Mouse (Mus musculus) kidney, embryonic 16.5 days (tissue): ENCODE data around the gene Gkap1. TPM values are rescaled to one million over a fixed set of nuclear protein-coding genes. Genes with fewer than 3 reads are reported as not detected.
A peak's percentile ranks its signal among the peaks of the same experiment; 100 is the strongest.

ENCODE experiments used
- ATAC-seq: fragments of 200-750 bp; cut with Nextera tagmentation; 2 replicates; pipeline ENCODE4 v1.8.0; 2017; ENCODE audit warnings: moderate TSS enrichment; ENCODE audit not compliant: low FRiP score, low TSS enrichment
- H3K27ac ChIP-seq: fragments of 300-500 bp; sonication (generic); 2 replicates; pipeline ENCODE4 v1.5.1; 2014; ENCODE audit warnings: low read length
- H3K27me3 ChIP-seq: fragments of 300-500 bp; sonication (generic); 2 replicates; pipeline ENCODE4 v1.6.1; 2014; ENCODE audit warnings: low read length, control low read depth, mixed read lengths; ENCODE audit not compliant: insufficient read depth
- H3K36me3 ChIP-seq: fragments of 300-500 bp; sonication (generic); 2 replicates; pipeline ENCODE4 v1.6.1; 2014; ENCODE audit warnings: low read length, control low read depth, mixed read lengths; ENCODE audit not compliant: insufficient read depth
- H3K4me1 ChIP-seq: fragments of 300-500 bp; sonication (generic); 2 replicates; pipeline ENCODE4 v1.6.1; 2014; ENCODE audit warnings: low read length, control low read depth, mixed read lengths; ENCODE audit not compliant: insufficient read depth
- H3K4me2 ChIP-seq: fragments of 300-500 bp; sonication (generic); replicated peaks from 2 replicates; pipeline ENCODE4 v1.6.1; 2014; ENCODE audit warnings: low read depth, low read length
- H3K4me3 ChIP-seq: fragments of 300-500 bp; sonication (generic); 2 replicates; pipeline ENCODE4 v1.5.1; 2014; ENCODE audit warnings: mild to moderate bottlenecking, low read length
- H3K9ac ChIP-seq: fragments of 300-500 bp; sonication (generic); replicated peaks from 2 replicates; pipeline ENCODE4 v1.6.1; 2014; ENCODE audit warnings: low read length
- H3K9me3 ChIP-seq: fragments of 300-500 bp; sonication (generic); 2 replicates; pipeline ENCODE4 v1.6.1; 2016; ENCODE audit warnings: low read length, control low read depth
- WGBS: fragments of 180-500 bp; shearing (Covaris S2); extraction: QIAGEN DNeasy Blood & Tissue Kit; methylation state at CpG from one replicate; pipeline ENCODE4 v1.1.7; 2014; 5-methylcytosine and 5-hydroxymethylcytosine counted together
- polyA plus RNA-seq: library from polyadenylated mRNA; unstranded; fragments of >200 nt; fragmentation: Nextera tagmentation; extraction: Ambion mirVana; gene quantifications from 2 replicates; pipeline ENCODE4 v1.2.1, GENCODE M21; 2015

Gene Gkap1
- polyA plus RNA-seq, 1 experiment from 2014 or later, result 22.5 TPM

DNA sequence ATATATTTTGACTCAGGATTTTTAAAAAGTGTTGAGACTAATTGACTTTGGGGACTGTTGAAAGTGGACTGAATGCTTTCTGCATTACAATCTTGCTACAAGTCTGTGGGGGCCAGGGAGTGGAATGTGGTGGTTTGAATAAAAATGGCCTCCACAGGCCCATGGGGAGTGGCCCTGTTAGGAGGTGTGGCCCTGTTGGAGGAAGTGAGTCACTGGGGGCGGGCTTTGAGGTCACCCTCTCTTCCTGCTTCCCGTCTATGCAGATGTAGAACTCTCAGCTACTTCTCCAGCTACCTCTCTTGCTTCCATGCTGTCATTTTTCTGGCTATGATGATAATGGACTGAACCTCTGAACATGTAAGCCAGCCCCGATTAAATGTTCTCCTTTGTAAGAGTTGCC, 23.3 kb upstream of the Gkap1 start:
- H3K36me3 ChIP-seq, result no peaks in the 10 kb centered on the region
- no peak overlapping the region for H3K27ac ChIP-seq
- H3K4me1 ChIP-seq, result no peaks in the 10 kb centered on the region
- 93% methylated on average over 3 of the region's 3 CpGs for whole genome bisulfite sequencing
- ATAC-seq, result no peak
- no peaks in the 10 kb centered on the region for H3K9me3 ChIP-seq
- H3K27me3 ChIP-seq, result no peaks in the 10 kb centered on the region
- H3K4me3 ChIP-seq, result no peak overlapping the region
- H3K4me2 ChIP-seq, result no peak overlapping the region
- no peak overlapping the region for H3K9ac ChIP-seq

- no peak overlapping the region for H3K4me3 ChIP-seq
- H3K9me3 ChIP-seq, result no peaks in the 10 kb centered on the region
- no peak for ATAC-seq
- WGBS, result 74% methylated on average over 3 of the region's 3 CpGs
- H3K4me2 ChIP-seq, result no peak overlapping the region
- no peaks in the 10 kb centered on the region for H3K27me3 ChIP-seq
- no peak overlapping the region for H3K27ac ChIP-seq
- H3K9ac ChIP-seq, result no peak overlapping the region
- H3K36me3 ChIP-seq, result no peaks in the 10 kb centered on the region
- H3K4me1 ChIP-seq, result 0 out of 2 replicates have a peak, but pooled peaks cover 7% of the 10 kb centered on the region
Observed at GRCm38 (mm10) chr13:58295582-58295981, 20.1 kb upstream of the Gkap1 start.

DNA sequence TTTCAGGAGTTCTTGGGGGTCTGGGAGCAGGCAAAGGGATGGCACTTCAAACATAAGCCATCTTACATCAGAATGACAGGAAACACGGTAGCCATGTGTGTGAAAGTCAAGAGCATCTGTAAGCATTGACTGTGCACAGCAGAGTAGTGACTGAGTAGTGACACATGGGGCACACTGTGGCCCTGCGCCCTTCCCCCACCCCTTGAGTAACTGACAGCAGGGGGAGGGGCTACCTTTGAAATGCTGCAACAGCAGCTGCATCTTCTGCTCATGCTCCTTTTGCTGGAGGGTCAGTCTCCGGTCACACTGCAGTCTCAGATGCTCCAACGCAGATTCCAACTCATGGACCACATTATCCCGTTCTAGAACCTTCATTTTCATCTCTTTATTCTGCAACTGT, 17.3 kb upstream of the Gkap1 start:
- no peak for ATAC-seq
- no peaks in the 10 kb centered on the region for H3K9me3 ChIP-seq
- no peak overlapping the region for H3K4me2 ChIP-seq
- H3K27me3 ChIP-seq, result no peaks in the 10 kb centered on the region
- H3K4me1 ChIP-seq, result 0 out of 2 replicates have a peak, but pooled peaks cover 7% of the 10 kb centered on the region
- 21% methylated on average over 5 of the region's 5 CpGs for WGBS
- no peak overlapping the region for H3K4me3 ChIP-seq
- H3K9ac ChIP-seq, result no peak overlapping the region
- no peak overlapping the region for H3K27ac ChIP-seq
- H3K36me3 ChIP-seq, result no peaks in the 10 kb centered on the region

- H3K27me3 ChIP-seq, result no peaks in the 10 kb centered on the region
- H3K4me3 ChIP-seq, result no peak overlapping the region
- no peak overlapping the region for H3K9ac ChIP-seq
- ATAC-seq, result no peak
- no peaks in the 10 kb centered on the region for H3K36me3 ChIP-seq
- no peaks in the 10 kb centered on the region for H3K9me3 ChIP-seq
- 63% methylated on average over 1 of the region's 1 CpGs for WGBS
- no peak overlapping the region for H3K4me2 ChIP-seq
- no peak overlapping the region for H3K27ac ChIP-seq
- H3K4me1 ChIP-seq, result 0 out of 2 replicates have a peak, but pooled peaks cover 7% of the 10 kb centered on the region
Observed at GRCm38 (mm10) chr13:58289308-58289707, 13.8 kb upstream of the Gkap1 start.

GRCm38 (mm10) chr13:58287822-58288221, 12.3 kb upstream of the Gkap1 start:
- Histone ChIP-seq H3K9ac (no peak overlapping the region), H3K4me1 (0 out of 2 replicates have a peak, but pooled peaks cover 5% of the 10 kb centered on the region), H3K4me2 (no peak overlapping the region), H3K27ac (no peak overlapping the region), H3K9me3 (no peaks in the 10 kb centered on the region), H3K36me3 (no peaks in the 10 kb centered on the region), H3K27me3 (no peaks in the 10 kb centered on the region), H3K4me3 (no peak overlapping the region)
- ATAC-seq, result peak; percentile 67; the same call in 1 of the 2 replicates
- WGBS, result 14% methylated on average over 13 of the region's 13 CpGs

DNA sequence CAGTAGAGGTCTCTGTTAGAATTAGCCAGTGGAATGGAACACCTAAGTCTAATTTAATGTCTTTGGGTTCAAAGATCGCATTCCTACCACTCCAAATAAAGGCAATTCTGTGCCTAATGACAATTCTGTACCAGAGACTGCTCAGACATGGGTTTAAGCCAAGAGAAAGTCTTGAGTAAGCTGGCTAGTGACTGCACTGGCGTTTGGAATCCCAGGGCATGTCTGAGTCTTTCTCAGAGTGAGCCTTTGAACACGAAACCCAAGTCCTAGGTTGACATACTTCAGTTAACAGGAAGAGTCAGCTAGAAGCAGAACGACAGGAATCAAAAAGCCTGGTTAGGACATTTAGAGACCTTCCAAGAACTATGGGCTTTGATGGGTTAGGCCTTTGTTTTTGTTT, 8.0 kb upstream of the Gkap1 start:
- no peak overlapping the region for H3K4me3 ChIP-seq
- 52% methylated on average over 4 of the region's 4 CpGs for WGBS
- no peaks in the 10 kb centered on the region for H3K27me3 ChIP-seq
- H3K36me3 ChIP-seq, result no peaks in the 10 kb centered on the region
- H3K4me2 ChIP-seq, result no peak overlapping the region
- no peak for ATAC-seq
- H3K27ac ChIP-seq, result no peak overlapping the region
- no peaks in the 10 kb centered on the region for H3K4me1 ChIP-seq
- H3K9ac ChIP-seq, result no peak overlapping the region
- no peaks in the 10 kb centered on the region for H3K9me3 ChIP-seq

DNA sequence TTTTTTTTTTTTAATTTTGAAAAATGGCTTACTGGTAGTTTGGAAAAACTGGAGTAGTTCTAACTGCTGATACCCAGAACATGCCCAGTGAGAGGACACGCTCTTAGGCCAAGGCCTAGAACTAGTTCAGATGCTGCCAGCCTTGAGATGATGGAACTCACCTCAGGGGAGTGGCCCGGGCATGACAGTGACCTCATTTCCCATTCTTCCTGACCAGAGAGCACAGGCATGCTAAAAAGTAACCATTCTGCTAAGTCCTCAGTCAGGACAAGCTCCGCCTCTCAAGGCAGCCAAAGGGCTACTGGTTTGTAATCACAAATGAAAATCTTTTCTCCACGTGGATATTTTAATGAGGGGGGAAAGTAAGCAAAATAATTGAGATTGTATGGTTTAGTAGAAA, 6.4 kb upstream of the Gkap1 start:
- H3K4me1 ChIP-seq, result no peaks in the 10 kb centered on the region
- no peak overlapping the region for H3K27ac ChIP-seq
- 64% methylated on average over 4 of the region's 4 CpGs for WGBS
- no peaks in the 10 kb centered on the region for H3K9me3 ChIP-seq
- ATAC-seq, result no peak
- no peaks in the 10 kb centered on the region for H3K36me3 ChIP-seq
- H3K4me2 ChIP-seq, result no peak overlapping the region
- no peak overlapping the region for H3K4me3 ChIP-seq
- no peaks in the 10 kb centered on the region for H3K27me3 ChIP-seq
- H3K9ac ChIP-seq, result no peak overlapping the region

DNA sequence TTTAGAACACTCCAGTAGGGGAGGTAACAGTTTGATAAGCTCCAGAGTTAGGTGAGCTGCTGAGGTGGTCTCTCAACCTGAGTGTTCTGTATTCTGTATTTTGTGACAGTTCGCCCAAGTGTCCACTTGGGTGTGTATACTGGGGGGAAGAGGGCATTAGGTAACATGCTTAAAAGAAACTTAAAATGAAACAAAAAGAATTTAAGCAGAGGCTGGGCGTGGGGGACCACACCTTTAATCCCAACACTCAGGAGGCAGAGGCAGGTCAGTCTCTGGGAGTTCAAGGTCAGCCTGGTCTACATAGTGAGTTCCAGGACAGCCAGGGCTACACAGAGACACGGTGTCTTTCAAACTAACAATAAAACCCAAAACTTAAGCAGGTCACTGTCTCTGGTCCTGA, 5.0 kb upstream of the Gkap1 start:
- Histone ChIP-seq H3K36me3 (no peaks in the 10 kb centered on the region), H3K9ac (no peak overlapping the region), H3K27me3 (no peaks in the 10 kb centered on the region), H3K4me3 (no peak overlapping the region), H3K9me3 (no peaks in the 10 kb centered on the region), H3K4me2 (no peak overlapping the region), H3K27ac (no peak overlapping the region), H3K4me1 (no peaks in the 10 kb centered on the region)
- ATAC-seq, result no peak
- WGBS, result 81% methylated on average over 3 of the region's 3 CpGs

- Histone ChIP-seq H3K36me3 (no peaks in the 10 kb centered on the region), H3K4me1 (peaks cover 18% of the 10 kb centered on the region), H3K27me3 (no peaks in the 10 kb centered on the region), H3K27ac (no peak overlapping the region), H3K9me3 (no peaks in the 10 kb centered on the region), H3K4me3 (no peak overlapping the region), H3K9ac (no peak overlapping the region), H3K4me2 (no peak overlapping the region)
- ATAC-seq, result no peak
- WGBS, result 77% methylated on average over 10 of the region's 10 CpGs
Observed at GRCm38 (mm10) chr13:58276256-58276655, 757 bp upstream of the Gkap1 start.

DNA sequence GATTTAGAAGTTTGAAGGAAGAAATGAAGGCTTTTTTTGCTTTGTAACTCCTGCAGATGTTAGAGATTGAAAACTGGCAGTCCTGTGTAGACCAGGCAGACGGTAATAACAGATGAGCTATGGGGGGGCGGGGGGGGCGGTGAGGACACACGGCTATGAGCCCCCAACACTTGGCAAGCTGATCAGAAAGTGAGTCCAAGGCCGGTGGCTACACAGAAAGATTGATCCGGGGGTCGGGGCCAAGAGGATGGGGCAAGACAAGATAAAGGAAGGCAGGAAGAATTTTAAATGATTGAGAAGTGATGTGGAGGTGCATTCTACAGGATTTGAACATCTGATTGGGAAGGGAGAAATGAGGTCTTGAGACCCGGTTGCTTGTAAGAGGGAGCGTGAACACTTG, 423 bp downstream of the Gkap1 start:
- H3K4me3 ChIP-seq, result peak overlapping the region; percentile 87
- no peak for ATAC-seq
- no peak overlapping the region; the same call in 1 of the 2 replicates for H3K27ac ChIP-seq
- H3K36me3 ChIP-seq, result no peaks in the 10 kb centered on the region
- no peaks in the 10 kb centered on the region for H3K27me3 ChIP-seq
- H3K4me2 ChIP-seq, result peak overlapping the region; percentile 90
- H3K4me1 ChIP-seq, result peaks cover 18% of the 10 kb centered on the region
- no peaks in the 10 kb centered on the region for H3K9me3 ChIP-seq
- H3K9ac ChIP-seq, result peak overlapping the region; percentile 90
- WGBS, result 23% methylated on average over 9 of the region's 9 CpGs
